Mouse (Mus musculus): ENCODE data around the gene Suco. TPM values are rescaled to one million over a fixed set of nuclear protein-coding genes. Genes with fewer than 3 reads are reported as not detected.

Gene Suco
- total RNA-seq, 1 experiment from 2014 or later = 46.8 TPM

- no peak for DNase-seq
Measured at GRCm38 (mm10) chr1:161894126-161894525, 17.6 kb upstream of the Suco start.

DNA sequence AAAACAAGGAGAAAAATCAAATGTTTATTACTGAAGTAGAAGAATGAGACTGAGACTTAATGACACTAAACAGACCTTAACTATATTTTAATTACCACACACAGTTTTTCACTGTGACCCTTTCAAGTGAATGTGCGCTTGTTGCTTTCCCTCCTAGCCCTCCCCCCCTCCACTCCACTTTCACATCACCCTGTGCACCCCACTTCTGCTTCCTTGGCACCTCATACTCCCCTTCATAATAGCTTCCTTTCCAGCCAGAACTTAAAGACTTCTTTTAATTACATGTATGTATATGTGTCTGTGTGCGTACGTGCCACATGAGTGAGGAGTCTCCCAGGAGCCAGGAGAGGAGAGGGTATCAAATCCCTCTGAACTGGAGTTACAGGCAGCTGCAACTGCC is 12.3 kb upstream of the Suco start:
- DNase-seq = no peak

- no peak for DNase-seq
Measured at GRCm38 (mm10) chr1:161887679-161888260, 11.3 kb upstream of the Suco start.

DNA sequence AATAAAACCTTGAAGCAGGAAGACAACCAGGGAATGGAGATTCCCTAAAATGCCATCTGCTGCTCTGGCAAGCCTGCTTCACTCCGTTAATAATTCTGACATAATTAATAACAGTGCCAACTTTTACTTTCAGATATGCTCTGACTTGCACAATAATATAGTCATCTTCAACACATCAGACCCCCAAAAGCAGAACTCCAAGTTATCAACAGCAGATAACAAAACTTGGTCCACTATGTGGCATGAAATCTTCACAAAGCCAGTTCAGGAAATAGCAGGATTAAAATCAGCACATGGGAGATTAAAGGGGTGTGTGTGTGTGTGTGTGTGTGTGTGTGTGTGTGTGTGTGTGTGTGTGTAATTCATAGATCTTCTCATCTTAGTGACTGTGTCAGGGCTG is 9.3 kb upstream of the Suco start:
- DNase-seq = no peak

- DNase-seq = no peak
Measured at GRCm38 (mm10) chr1:161877580-161878142, 1.2 kb upstream of the Suco start.

DNA sequence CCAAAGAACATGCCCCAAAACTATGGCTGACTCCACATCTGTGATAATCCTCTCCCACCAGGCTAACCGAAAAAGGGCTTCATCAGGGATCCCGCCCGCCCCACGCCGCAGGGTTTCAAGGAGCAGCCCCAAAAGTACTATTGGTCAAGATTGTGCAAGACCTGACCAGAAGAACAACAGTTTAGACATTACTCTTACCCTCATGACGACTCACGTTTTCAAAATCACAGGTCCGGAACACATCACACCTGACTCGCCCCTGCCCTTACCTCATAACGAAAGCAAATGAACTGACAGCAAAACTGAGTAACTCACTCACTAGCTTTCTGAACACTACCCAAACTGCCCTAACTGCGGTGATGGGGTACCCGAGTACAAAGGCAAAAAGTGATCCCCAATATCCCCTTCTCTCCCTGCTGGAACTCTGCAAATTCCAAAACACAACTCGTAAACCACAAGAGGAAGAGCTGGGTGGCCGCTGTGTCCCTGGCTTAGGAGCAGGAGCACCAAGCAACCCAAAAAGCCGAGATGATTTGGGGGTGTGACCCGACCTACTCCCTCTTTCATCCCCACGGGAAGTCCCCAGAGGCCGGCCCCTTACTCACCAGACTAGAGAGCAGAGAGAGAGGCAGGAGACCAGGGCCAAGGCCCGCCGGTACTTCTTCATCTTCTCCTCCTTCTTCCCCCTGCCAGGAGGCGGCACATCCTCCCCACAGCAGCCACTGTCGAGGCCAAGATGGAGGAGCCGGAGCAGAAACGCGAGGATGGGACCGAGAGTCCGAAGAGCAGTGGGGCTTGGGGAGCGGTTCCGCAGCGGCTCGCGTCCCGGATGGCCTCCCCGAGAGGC is 553 bp downstream of the Suco start:
- no peak for DNase-seq

DNA sequence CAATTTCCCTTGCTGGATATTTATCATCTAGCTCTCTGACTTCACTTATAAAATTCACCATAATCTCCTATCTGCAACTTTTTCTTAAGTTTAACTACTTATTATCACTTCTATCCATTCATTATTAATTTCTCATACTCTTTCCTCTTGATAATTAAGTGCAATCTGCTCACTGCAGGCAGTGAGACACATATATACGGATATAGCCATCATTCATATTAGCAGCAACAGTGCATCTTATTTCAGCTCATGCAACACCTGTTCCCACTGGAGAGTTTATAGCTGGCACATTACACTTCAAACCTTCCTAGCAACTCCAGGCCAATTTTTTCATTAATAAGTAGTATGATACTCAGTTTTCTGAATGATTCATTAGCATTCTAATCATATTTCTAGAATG is 7.1 kb downstream of the Suco start:
- DNase-seq = no peak

GRCm38 (mm10) chr1:161868413-161868812 is 8.1 kb downstream of the Suco start:
- DNase-seq = no peak

- no peak for DNase-seq
Measured at GRCm38 (mm10) chr1:161863742-161864141, 12.7 kb downstream of the Suco start.

DNA sequence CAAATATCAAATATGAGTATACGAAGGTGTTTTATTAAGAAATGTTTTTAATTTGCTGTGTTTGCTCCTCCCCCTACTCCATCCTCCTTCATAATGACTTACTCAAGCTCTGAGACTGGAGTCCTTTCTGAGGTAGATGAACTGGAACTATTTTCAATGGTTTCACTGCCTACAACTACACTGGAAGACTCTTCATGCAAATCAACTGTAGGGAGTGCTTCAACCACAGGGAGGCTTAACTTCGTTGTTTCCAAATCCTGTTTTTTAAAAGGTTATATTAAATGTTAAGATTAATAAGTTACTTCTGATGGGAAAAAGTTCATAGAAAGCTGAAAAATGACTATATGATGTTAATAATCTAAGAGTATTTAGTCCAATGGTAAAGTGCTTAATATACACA is 17.2 kb downstream of the Suco start:
- DNase-seq = no peak

DNA sequence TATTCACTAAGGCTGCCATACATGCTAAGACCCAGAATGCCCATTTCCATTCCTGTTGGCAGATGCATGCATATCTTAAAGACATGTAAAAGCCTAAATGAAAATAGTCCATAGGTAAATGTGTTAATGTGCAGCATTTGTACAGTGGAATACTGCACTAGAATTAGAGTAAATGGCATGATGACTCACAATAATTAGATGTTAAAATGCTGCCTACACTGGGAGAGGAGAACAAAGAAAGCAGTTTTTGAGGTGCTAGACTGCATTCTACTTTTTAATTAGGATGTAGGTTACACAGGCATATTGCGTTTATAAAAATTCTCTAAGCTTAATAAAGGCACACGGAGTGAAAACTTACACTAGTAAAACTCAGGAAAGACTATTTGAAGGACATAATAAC is 49.8 kb downstream of the Suco start:
- no peak for DNase-seq

GRCm38 (mm10) chr1:161809428-161809827 is 67.1 kb downstream of the Suco start:
- no peak for DNase-seq

GRCm38 (mm10) chr1:161808980-161809379 is 67.5 kb downstream of the Suco start:
- DNase-seq = no peak

- DNase-seq = peak; percentile 5
Measured at GRCm38 (mm10) chr1:161804541-161804971, 71.9 kb downstream of the Suco start.

DNA sequence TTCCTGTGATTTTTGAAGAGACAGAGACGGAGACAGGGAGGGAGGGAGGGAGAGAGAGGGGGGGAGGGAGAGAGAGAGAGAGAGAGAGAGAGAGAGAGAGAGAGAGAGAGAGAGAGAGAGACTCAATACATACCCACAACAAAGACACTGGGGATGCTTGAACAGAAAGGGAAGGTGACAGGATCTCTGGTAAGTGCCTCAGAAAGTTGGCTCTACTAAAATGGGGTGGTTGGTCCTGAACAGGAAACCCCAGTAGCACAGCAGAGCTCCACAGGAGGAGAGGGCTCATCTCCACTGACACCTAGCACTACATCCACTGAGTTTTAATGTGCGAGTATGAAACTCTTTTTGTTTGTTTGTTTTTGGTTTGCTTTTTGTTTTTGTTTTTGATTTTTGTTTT is 75.2 kb downstream of the Suco start:
- DNase-seq = no peak

- DNase-seq = no peak
Measured at GRCm38 (mm10) chr1:161800256-161800655, 76.2 kb downstream of the Suco start.

- no peak for DNase-seq
Measured at GRCm38 (mm10) chr1:161799791-161800190, 76.7 kb downstream of the Suco start.

DNA sequence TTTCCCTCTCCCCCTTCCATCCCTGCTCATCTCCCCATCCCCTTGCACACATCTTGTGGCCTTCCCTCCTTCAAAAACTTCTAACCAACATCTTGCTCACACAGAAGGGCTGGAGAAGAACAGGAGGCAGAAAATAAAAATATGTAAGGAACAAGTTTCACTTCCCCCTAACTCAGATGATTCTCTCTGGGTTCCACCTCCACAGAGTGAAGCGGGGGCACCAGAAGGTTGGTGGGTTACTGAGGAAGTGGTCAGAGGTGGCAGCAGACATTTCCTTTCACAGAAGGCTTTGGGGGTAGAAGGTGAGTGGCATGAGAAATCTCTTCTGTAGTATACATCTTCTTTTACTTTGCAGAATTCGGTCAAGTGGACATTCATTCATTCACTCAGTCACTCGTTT is 77.6 kb downstream of the Suco start:
- no peak for DNase-seq

GRCm38 (mm10) chr1:161794447-161795211 is 81.9 kb downstream of the Suco start:
- DNase-seq = no peak

- DNase-seq = no peak
Measured at GRCm38 (mm10) chr1:161793321-161793720, 83.2 kb downstream of the Suco start.

GRCm38 (mm10) chr1:161792687-161792969 is 83.9 kb downstream of the Suco start:
- no peak for DNase-seq

DNA sequence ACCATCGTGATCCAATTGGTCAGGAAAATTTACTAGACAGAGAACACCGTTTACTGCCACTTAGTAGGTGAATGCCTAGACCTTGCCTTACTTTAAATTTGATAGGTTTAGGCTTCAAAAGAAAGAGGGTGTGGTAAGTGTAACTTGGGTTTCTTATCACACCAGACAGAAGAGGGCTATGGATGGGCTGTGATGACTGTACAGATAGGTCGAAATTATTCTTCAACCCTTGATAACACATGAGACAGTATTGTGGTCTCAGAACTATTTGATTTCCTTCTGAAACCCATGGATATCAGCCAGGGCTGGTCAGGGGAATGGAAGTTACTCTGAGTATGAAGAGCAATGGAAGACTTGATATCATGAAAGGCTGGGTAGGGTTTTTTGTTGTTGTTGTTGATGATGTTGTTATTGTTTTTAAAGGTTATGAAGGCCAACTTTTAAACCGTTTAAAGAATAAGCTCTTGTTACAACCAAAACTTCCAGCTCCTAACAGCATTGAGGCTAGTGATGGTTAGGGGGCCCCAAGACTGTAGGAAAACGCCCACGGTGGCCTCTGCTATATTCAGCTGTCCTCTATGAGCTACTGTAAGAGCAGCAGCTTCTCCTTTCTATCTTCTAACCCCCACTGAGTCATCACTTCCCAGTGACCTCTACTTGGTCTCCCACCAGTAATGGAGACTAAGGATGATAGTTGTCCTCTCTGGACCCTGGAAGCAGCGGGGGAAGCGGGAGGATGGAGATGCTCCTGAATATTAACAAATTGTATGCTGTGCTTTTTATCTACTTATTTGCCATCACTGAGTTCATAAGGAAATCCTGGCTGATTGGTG is 84.4 kb downstream of the Suco start:
- DNase-seq = no peak

Measured in adrenal gland, postnatal 25 days (tissue).